ENCODE assay signal across 15 mouse cellular contexts in the genomic region with DNA sequence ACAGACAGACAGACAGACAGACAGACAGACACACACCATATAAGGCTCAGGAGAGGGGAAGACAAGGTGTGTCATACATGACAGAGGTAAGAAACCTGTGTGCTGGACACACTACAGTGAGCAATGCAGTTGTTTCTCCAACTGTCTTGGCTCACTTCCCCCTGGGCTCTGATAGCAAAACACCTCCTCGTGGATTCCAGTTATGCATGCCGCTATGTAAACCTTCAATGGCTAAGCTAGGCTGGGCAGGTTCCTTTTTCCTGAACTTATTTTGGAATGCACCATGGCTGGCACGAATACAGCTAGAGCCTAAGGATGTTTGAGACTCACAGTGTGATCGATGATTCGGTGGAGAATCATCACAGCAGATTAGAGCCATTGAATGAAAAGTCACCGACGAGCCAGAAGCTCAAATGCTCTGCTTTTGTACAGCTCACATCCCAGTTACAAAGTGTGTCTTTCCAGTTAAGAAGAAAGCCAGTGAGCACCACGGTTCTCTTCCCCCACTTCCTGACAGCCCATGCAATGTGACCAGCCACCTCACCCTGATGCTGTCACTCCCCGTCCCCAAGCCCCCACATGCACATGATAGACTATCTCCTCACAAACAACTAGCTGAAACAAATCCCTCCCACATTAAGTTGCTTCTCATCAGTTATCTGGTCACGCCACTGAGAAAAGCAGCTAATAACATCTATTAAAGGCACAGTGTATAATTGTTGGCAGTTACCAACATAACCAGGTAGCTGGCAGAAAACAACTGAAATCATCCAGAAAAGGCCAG. TPM values are rescaled to one million over a fixed set of nuclear protein-coding genes. Genes with fewer than 3 reads are reported as not detected.
"Had no signal": no experiment of that assay in that cellular context is flagged by ENCODE, and none has a peak within 500 bp of the region (broad histone marks: within the 10 kb centered on the region; RNA-seq: fewer than 3 reads in every experiment).

No protein-coding gene starts in this region.

- H3K9me3 ChIP-seq: limb, embryonic 12.5 days; liver, embryonic 13.5 days; lung, embryonic 15.5 days; midbrain, embryonic 12.5 days; stomach, embryonic 15.5 days had no signal

- H3K36me3 ChIP-seq: limb, embryonic 12.5 days; liver, embryonic 13.5 days; lung, embryonic 15.5 days; midbrain, embryonic 12.5 days; stomach, embryonic 15.5 days had no signal

- H3K27ac ChIP-seq: limb, embryonic 12.5 days; liver, embryonic 13.5 days; lung, embryonic 15.5 days; macrophage; midbrain, embryonic 12.5 days; stomach, embryonic 15.5 days had no signal

- H3K27me3 ChIP-seq: stomach, embryonic 15.5 days had no signal

- ATAC-seq: liver, postnatal 0 days; midbrain, embryonic 16.5 days had no signal

- H3K4me1 ChIP-seq: limb, embryonic 12.5 days; lung, embryonic 15.5 days; midbrain, embryonic 12.5 days; stomach, embryonic 15.5 days had no signal

- H3K4me3 ChIP-seq: limb, embryonic 12.5 days; liver, embryonic 13.5 days; lung, embryonic 15.5 days; midbrain, embryonic 12.5 days; stomach, embryonic 15.5 days had no signal

- H3K4me2 ChIP-seq: limb, embryonic 12.5 days; liver, embryonic 13.5 days; lung, embryonic 15.5 days; midbrain, embryonic 12.5 days; stomach, embryonic 15.5 days had no signal

- DNase-seq: kidney, postnatal 36 days; liver; liver, embryonic 13.5 days; liver, postnatal 0 days; lung, postnatal 14 days; right cerebral cortex, postnatal 14 days; thymus, postnatal 4 days had no signal

- H3K9ac ChIP-seq: limb, embryonic 12.5 days; liver, embryonic 13.5 days; liver, postnatal 0 days; lung, embryonic 15.5 days; midbrain, embryonic 12.5 days; stomach, embryonic 15.5 days had no signal

RNA-seq across cellular contexts. Expression of gene Slc47a2, which starts 21.6 kb away (rescaled TPM):
- polyA plus RNA-seq: limb, embryonic 12.5 days; liver, postnatal 0 days; macrophage; midbrain, embryonic 12.5 days; midbrain, embryonic 16.5 days; neural tube, embryonic 14.5 days; spleen, adult 2 months; stomach, embryonic 15.5 days had no signal

RNA-seq across cellular contexts. Expression of gene Slc47a1, which starts 57.0 kb away (rescaled TPM):
- polyA plus RNA-seq: limb, embryonic 12.5 days; macrophage; midbrain, embryonic 12.5 days; neural tube, embryonic 14.5 days had no signal
